Mouse (Mus musculus) adrenal gland, adult (tissue): Measurements from ENCODE around the gene Matk.

Source experiments
- DNase-seq, 2 experiments: peaks; one replicate each; pipeline ENCODE4 v3.0.0; 2022 to 2023; ENCODE audit warnings: low spot score in 1 of 2; ENCODE audit not compliant: inconsistent age in 2 of 2

Matk gene

DNA sequence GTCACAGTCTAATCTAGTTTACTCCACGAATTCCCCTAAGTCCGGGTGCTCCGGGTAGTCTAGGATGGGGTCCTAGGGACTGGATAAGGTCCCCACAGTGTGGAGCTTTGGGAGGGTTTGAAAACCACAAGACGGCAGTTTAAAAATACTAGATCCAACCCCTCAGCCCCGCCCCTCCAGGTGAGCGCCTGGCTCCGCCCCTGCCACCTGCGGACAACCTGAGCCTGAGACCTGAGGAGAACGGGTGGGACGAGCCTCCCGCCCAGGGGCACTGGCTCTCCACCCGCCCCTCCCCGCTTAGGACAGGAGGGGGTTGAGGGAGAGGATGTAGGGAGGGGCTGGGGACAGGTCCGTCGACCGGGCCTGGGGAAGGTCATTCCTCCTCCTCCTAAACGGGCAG, 32.0 kb downstream of the Matk start:
- no peak for DNase-seq

DNA sequence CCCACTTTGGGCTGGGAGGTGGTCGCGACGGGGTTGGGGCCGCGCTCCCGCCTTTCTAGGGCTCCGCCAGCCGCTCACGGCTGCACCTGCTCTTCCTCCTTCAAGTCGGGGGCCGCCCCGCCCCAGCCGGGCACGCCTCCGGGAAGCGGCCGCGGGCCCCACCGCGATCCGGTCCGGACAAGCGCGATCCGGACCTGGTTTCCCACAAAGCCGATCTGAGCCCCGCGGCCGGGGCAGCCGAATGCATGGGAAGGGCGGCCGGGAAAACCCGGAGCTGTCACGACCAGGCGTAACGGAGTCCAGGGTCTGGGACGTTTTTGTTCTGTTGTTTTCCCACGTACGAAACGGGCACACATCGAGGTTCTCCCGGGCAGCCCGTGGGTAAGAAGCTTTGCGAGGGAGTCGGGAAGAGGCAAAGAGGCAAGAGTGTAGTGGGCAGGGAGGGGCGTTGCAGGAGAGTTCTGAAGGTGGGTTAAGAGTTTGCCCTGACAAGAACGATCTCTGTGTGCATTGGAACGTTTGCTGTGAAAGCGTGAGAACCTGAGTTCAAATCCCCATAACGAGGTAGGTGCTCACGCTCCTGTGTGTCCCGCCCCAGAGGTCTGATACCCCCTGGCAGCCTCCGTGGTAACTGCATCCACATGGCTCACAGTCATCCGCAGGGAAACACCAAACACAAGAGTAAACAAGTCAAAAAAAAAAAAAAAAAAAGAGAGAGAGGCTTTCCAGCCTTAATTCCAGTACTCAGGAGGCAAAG, 33.1 kb downstream of the Matk start:
- DNase-seq: peak; percentile 86 to 94

DNA sequence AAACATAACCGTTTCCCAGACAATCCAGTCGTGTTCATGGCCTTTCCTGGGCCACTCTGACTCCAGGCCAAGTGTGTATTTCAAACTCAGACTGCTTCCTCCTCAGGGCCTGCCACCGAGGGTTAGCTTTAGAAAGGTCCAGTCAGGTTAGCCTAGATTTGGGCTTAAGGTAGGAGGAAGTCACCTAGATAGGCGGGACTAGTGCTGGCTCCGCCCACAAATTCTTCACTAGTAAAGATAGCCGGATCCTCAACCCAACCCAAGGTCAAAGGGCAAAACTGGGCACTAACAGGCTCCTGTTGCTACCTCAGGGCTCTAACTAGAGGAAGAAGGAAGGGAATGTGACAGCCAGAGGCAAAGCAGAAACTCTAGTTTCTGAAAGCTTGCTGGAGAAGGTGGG, 33.9 kb downstream of the Matk start:
- DNase-seq: no peak

DNA sequence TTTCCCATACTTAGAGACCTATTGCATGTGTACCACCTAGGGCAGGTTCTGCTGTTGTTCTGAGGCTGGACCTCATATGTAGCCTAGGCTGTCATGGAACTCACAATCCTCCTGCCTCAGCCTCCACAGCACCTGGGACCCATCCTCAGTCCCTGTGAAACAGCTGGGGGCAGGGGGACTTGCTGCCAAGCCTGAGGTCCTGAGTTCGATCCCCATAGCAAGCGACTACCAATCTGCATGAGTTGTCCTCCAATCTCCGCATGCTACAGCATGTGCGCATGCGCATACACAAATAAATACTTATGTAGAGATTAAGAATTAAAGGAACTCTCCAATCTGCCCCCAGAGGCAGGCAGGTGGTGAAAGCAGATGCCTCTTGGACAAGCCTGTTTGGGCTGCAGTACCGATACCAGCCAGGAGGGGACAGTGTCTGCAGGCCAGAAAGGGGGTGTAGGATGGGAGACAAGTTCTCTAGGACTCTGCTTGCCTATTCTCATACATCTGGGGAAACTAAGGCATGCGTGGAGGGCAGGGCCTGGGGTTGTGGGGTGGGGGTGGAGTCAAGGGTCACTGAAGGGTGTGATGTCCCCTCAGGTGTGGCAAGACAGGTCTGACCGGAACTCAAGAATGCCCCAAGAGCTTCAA, 34.9 kb downstream of the Matk start:
- peak in 1 of 2 experiments; percentile 80 for DNase-seq

DNA sequence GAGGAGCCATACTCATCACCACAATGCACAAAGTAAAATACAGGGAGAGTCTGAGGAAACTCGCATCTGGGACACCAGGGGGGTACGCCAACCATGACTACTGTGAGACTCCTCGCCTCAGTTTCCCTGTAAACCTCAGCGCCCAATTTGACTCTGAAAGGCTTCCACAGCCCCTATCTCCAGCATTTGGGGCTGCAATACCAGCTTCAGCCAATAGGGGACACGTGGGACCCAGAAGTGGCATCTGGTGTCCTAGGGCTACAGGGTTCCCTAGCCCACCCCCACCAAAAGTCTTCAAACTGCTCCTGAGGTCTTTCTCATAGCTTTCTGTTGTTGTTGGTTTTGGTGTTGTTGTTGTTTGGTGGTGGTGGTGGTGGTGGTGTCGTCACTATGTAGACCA, 35.9 kb downstream of the Matk start:
- DNase-seq: peak in 1 of 2 experiments; percentile 74

DNA sequence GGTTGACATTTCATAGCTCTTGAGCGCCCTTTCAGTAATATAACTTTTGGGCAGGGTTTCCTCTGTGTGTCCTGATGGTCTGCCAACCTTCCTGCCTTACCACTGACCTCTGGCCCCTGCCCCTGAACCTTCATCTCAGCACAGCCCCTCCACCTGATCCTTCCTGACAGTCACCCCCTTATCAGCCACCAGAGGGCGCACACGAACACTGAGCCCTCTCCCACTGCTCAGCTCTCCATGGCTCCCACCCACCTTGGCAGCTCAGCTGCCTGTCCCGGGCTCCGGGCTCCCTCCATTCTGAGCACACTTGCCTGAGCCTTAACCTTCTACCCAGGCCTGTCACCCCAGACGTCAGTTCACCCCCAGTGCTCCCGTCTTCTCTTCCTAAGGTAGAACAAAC, 36.5 kb downstream of the Matk start:
- DNase-seq: peak; percentile 66 to 81

DNA sequence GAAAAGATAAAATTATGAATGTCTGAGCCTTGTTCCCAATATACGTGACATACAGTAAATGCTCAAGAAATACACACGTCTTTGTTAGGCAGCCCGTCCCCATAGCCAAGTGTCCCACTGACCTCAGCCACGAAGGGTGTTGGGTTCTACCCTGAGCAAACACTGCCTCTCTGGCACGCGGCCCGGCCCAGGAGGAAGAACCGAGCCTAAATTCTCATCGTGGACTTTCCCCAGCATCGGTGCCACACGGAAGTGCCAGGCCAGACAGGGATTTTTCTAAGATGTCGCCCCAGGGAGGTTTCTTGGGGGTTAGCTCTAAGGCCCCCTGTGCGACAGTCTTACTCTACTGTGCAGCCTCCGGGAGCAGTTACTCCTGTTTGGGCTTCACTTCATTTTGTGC, 37.1 kb downstream of the Matk start:
- DNase-seq: peak in 1 of 2 experiments; percentile 50

DNA sequence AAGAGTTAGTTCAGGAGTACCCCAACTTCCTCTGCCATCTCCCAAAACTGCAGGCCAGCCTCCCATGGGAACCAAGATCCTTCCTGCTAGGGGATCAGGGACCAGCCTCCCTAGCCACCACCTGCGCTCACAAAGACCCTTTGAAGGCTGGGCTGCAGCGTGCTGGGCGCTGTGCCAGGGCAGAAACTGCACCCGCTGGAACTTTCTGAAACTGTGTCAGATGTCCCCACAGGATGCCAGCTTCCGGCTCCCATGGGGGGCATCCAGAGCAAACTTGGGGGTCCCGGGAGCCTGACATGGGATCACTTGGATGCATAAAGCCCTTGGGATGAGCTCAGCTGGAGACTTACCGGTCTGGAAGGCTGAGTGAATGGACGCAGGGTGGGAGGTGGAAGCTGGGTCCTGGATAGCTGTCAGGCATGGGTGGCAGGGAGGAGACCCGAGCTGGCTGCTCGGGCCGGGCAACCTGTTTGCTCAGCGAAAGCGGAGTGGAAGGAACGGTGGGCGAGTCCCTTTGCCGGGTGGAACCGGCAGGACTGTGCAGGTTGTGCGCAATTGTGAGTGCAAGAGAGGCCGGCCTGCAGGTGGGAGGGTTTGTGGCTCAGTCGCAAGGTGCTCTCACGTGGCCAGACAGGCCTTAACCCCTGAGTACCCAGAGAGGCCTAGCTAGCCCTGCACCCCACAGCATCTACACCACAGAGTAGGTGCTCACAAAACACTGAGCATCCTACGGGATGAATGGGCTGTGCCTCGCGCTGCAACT, 38.1 kb downstream of the Matk start:
- DNase-seq: peak in 1 of 2 experiments; percentile 56

DNA sequence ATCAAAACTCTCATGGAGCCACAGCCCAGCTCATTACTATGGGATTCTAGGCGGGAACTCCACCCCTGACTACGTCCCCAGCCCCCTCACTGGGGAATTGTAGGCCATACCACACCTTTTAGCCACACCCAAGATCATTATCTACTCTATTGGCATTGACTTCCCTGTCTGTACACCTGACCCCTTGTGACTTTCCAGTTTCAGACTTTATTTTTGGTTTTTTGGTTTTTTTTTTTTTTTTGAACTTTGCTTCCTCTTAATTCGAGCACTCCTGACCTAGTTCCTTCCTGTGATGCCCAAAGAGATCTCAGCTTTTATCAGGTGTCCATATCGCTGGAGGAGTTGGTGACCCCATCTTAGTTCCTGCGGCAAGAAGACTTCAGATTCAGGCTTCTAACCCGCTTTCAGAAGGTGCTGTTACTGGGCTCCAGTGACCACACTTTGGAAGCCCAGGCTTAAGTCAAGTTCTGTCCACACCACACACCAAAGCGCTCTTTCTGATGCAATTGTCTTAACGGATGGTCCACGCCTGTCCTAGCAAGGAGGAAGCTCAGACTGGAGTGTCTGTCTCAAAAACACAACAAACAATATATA, 38.9 kb downstream of the Matk start, which contains the start of gene Tjp3:
Tjp3 (minus strand) TSS at position 71 of the 594 bp plus-strand sequence.
- DNase-seq: no peak

DNA sequence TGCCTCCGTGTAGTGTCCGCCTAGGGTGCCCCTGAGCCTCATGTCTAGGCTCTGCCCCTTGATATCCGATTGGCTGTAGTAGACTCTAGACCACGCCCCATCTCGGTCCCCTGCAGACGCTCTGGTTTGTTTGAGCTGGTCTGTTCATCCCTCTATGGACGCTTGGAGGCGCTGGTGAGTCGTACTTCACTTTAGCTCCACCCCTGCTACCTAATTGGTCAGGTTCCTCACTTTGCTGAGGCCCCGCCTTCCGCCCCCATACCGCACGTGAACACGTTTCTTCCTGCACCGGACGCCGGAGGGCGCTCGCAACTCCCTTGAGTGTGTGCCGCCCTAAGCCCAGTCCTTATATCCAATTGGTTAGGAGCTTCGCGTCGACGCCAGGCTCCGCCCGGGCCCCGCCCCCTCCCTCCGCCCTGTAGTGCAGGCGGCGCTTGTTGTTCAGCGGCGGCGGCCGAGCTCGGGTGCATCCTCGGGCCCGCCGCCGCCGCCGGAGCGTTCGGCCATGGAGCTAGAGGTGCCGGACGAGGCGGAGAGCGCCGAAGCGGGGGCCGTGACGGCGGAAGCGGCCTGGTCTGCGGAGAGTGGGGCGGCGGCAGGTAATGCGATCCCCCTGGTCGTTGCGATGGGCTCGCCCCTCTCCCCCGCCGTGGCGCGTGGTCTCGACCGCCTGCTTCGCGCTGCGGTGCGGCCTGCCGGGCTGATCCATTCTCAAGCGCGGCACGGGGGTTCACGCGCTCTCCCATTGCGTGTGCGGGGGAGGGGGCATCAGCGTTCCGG, 40.0 kb downstream of the Matk start, which contains the start of gene Pip5k1c:
Pip5k1c (plus strand) TSS at position 410 of the 780 bp plus-strand sequence.
- peak; percentile 100 for DNase-seq

DNA sequence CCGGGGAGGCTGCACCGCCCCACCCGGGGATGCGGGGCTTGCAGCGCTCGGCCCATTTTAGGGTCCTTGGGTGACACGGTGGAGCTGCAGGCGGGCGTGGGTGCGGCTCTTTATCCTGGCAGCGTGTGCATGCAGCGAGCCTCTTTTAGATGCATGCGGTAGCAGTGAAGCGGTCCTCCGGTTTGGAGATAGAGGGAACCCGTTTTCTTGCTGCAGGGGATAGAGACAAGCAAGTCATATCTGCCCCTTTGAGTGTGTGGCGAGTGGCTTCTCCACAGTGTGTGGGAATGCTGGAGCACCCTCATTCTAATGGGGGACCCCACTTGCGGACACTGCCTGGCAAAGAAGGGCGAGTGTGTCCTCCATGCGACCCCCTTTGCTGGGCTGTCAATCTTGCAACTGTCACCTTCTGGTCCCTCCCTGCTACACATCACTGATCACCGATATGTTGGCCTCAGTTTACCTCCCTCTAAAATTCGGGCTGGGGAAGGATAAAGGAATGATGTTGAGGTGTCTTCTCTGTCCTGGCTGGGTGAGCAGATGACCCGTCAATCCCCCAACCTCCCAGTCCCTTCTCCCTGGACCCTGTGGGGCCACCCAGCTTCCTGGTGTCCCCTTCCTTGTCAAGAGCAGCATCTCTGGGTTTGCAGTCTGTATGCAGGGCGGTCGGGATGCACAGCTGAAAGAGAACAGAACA, 40.7 kb downstream of the Matk start:
- no peak for DNase-seq

DNA sequence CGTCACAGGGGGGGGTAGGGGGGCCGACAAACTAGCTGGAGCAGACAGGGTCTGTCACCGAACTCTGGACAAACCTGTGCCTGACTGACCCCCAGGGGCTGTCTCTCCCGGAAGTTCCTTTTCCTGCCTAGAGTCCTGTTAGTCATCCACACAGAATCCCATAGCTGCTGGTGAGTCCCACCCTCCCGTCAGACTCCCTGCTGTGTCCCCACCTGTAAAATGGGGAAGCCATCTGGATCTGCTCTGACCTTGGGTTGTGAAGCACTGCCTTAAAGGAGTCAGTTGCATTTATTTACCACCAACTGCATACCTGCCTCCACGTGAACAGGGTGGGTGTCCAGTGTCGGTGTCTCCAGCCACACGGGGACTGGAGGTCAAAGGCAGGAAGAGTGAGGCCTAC, 41.7 kb downstream of the Matk start:
- no peak for DNase-seq

DNA sequence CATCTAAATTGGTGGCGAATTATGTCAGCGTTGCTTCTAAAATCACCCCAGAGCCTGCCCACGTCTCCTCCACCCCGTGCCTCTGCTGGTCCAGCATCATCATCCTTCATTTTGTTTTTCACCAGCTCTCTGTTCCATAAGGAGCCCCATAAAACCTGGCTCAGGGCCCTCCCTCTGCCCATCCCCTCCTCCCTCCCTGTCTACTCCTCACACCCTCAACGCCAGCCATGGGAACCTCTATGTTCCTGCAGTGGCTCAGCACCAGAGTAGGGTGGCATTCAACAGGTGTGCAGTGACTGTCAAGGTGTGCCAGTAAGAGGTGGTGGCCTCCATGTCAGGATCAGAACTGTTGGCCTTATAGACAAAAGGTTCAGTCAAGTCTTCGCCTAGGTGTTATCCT, 42.5 kb downstream of the Matk start:
- no peak for DNase-seq

DNA sequence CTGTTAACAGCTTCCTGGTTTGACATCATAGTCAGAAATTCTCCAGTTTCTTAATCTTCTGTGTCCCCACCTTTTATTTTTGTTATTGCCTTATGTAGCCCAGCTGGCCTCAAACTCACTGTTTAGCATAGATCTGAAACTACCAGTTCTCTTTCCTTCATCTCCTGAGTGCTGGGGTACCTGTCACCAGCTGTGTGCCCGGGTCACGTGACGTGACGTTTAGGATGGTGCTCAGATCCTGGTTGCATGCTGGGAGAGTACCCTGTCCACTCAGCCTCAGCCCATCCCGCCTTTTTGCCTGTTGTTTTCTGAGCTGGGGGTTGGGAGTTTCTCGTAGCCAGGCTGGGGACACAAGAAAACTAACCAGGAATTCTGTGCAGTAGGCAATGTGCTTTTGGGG, 44.5 kb downstream of the Matk start:
- DNase-seq: no peak

DNA sequence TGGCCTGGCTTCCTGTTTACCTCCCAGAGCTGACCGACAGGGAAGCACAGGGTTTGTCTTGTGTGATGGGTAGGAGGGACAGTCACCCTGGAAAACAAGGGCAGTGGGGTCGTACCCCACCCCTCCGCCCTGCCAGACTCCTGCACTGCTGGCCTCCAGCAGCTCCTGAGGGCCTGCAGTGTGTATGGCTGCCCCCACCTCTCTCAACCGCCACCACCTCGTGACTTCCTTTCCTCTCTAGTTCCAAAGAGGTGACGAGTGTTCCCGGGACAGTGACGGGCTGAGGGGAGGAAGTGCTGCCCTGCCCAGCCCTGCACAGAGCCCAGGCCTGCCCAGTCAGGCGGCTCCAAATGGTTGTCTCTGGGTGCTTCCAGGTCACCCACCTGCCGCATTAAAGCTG, 45.1 kb downstream of the Matk start:
- DNase-seq: peak; percentile 67 to 81

DNA sequence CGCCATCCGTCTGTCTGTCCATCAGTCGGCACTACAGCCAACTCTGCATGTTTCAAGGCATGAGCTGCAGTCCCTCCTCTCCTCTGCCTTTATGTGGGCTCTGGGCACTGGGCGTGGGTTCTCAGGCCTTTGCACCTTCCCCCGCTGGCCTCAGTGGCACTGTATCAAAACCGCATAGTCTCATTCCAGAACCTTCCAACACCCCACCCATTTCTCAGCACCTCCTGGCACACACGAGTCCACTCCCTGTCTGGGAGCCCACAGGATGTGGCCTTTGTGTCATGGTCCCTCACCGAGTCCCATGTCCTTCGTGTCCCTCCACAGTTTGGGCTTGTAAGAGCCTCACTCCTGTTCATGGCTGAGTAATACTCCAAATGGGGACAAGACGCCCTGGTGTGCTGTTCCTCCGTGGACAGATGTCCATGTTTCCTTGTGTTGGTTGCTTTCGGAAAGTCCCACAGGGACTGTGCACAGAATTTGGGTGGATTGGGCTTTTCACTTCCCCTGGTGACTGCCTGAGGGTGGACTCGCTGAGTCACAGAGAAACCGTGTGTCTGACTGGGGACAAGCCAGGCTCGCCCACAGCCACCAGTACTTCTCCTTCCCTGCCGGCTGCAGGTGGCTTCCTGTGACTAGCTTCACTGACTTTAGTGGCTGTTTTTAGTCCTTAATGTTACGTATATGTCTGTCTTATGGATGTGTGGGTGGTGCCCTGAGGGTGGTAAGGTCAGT, 45.8 kb downstream of the Matk start:
- DNase-seq: peak in 1 of 2 experiments; percentile 47

DNA sequence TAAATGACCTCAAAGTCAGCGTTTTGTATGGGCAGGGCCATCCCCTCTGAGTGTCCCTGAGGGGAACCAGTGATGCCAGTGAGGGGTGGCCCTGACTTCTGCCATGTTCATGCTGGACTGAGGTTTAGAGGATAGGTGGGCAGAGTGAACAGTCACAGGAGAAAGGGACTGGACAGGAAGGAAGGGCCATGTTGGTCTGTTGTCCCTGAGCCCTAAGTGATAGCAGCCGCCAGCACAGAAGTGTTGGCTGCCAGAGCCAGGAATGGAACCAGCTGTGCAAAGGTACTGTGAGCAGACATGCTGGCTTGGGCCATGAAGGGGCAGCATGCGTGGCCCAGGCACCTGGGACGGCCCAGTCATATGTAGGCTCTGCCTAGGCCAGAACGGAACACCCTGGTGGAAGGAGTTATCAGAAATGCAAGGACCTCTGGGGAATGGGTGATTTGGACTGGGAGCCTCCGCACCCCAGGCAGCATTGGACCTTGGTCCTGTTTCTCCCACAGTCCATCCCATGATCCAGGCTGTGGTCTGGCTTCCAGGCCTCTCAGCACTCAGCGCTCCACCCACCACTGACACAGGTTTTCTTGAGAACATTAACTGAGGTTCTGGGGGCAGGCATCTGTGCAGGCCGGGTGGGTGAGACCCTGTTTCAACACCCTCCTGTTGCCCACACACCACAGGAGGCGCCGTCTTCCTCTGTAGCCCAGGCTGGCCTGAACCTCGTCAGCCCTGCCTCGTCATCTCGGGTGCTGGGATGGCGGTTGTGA, 47.0 kb downstream of the Matk start:
- DNase-seq: no peak

DNA sequence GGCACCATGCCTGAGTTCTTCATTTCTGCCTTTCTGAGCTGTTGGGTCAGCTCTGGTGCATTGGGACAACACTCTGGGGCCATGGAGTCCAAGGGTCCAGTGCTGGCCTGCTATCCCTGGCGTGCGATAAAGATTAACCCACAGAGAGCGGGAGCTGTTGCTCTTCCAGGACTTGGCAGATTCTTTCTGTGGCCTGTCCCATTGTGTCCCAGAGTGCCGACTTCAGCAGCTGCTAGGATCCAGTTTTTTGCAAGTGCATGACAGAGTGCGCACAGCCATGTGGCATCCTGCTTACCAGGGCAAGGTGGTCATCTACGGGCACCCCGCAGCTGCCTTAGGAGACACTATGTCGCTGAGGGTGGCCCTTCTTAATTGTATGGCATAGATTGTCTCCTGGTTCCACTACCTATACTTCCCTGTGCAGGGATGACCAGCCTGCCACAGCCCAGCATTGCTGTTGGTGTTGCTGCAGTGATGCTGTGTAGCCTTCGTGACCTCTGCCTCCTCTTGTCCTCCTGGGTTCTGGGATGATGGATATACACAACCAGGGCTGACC, 47.7 kb downstream of the Matk start:
- no peak for DNase-seq
